Mouse (Mus musculus) hematopoietic stem cell, adult 5-6 weeks (primary cell): Measurements from ENCODE around the gene Olfr1212. TPM values are rescaled to one million over a fixed set of nuclear protein-coding genes. Genes with fewer than 3 reads are reported as not detected.

Experiments
- ATAC-seq, 2 experiments: fragments of 125-278 bp in 1 of 2; replicated peaks in 1 of 2; 2 replicates each; pipeline ENCODE4 v1.8.0; 2016 to 2017; ENCODE audit warnings: inconsistent platforms in 2 of 2, mild to moderate bottlenecking in 2 of 2, moderate number of reproducible peaks in 2 of 2, low read depth in 1 of 2, moderate TSS enrichment in 1 of 2; ENCODE audit not compliant: low FRiP score in 2 of 2, poor library complexity in 2 of 2, severe bottlenecking in 2 of 2, insufficient read depth in 1 of 2, low TSS enrichment in 1 of 2
- total RNA-seq: library from RNA; stranded (forward); fragments of 172-1452, 232-1000 nt; gene quantifications from 2 replicates; pipeline ENCODE4 v1.2.3, GENCODE M21; 2017

The Olfr1212 gene
- total RNA-seq, result not detected in 2 replicates

GRCm38 (mm10) chr2:88953669-88954068 is at the start of gene Olfr1212:
Olfr1212 (plus strand) TSS chr2:88953969.
- ATAC-seq, result no peak

DNA sequence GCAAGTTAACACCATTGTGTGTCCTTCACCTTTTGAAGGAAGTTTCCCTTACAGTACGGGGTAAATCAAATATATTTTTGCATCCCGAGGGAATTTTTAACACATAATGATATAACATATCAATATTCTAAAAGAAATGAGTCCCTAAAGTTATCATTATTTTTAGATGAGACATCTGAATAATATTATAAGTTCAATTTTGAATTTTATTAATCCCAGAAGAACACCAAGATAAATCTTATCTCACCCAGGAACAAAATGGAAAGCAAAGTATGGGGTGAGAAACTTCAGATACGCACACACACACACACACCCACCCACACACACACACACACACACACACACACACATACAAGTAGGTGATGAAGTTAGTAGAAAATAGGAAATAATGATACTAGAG is 38.7 kb upstream of the Olfr1212 start, which contains the start of gene Olfr1209:
Olfr1209 (minus strand) TSS at position 101 of the 400 bp plus-strand sequence.
- no peak for ATAC-seq

- no peak for ATAC-seq
Observed at GRCm38 (mm10) chr2:88938011-88938410, 15.8 kb upstream of the Olfr1212 start, which contains the start of gene Olfr1211. Olfr1211 (minus strand) TSS chr2:88938111.

DNA sequence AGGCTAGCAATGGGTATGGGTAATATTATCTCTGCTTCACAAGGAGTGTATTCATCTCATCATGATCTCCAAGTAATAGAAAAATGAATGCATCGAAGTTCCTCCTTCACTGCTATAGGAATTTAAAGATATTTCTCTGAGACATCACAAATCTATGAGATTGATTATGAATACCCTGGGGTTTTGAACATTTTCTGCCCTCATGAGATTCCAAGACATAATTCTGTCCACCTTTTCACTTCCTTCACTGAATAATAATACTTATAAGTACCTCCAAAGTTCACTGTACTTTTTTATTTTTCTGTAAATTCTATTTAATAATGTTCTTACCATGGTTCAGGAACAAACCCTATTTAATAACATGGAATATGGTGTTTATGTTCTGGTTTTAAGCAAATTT is 26.4 kb downstream of the Olfr1212 start, which contains the start of gene Gm13762:
Gm13762 (minus strand) TSS at position 101 of the 400 bp plus-strand sequence.
- ATAC-seq, result no peak

DNA sequence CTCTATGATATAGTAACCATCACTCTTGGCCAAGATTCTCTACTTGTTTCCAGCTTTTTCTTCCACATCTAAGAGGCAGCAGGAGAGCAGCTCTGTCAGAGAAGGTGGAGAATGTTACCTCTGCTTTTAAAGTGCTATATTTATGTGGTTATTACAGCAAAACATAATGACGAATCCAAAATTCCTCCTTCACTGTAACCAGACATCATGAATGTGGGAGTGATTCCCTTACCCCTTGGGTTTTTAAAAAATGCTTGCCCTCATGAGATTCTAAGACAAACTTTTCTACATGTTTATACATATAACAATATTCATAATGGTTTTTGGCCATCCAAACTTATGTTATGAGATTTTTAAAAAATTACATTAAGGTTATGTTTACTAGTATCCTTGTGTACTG is 38.8 kb downstream of the Olfr1212 start, which contains the start of gene Olfr1214:
Olfr1214 (minus strand) TSS at position 101 of the 400 bp plus-strand sequence.
- no peak for ATAC-seq

GRCm38 (mm10) chr2:89006873-89007272 is 53.1 kb downstream of the Olfr1212 start, which contains the start of gene Olfr1215:
Olfr1215 (minus strand) TSS chr2:89006973.
- no peak for ATAC-seq

Other genes starting within 250 kb of the Olfr1212 start
- not detected in 2 replicates for gene Olfr1196, start 249.4 kb upstream of the Olfr1212 start, total RNA-seq
- not detected in 2 replicates for gene Olfr1197, start 221.6 kb upstream of the Olfr1212 start, total RNA-seq
- not detected in 2 replicates for gene Olfr1198, start 202.6 kb upstream of the Olfr1212 start, total RNA-seq
- not detected in 2 replicates for gene Olfr1199, start 193.5 kb upstream of the Olfr1212 start, total RNA-seq
- gene Olfr1200, start 183.5 kb upstream of the Olfr1212 start, total RNA-seq, result not detected in 2 replicates
- gene Olfr1201, start 160.9 kb upstream of the Olfr1212 start, total RNA-seq, result not detected in 2 replicates
- gene Olfr1202, start 139.5 kb upstream of the Olfr1212 start, total RNA-seq, result not detected in 2 replicates
- not detected in 2 replicates for gene Olfr1205, start 124.2 kb upstream of the Olfr1212 start, total RNA-seq
- gene Olfr1204, start 104.7 kb upstream of the Olfr1212 start, total RNA-seq, result not detected in 2 replicates
- gene Olfr1206, start 90.7 kb upstream of the Olfr1212 start, total RNA-seq, result not detected in 2 replicates
- not detected in 2 replicates for gene Olfr1208, start 51.7 kb upstream of the Olfr1212 start, total RNA-seq
- gene Olfr1209, start 38.8 kb upstream of the Olfr1212 start, total RNA-seq, result not detected in 2 replicates
- not detected in 2 replicates for gene Olfr1211, start 15.9 kb upstream of the Olfr1212 start, total RNA-seq
- gene Gm13762, start 26.3 kb downstream of the Olfr1212 start, total RNA-seq, result not detected in 2 replicates
- gene Olfr1214, start 38.7 kb downstream of the Olfr1212 start, total RNA-seq, result not detected in 2 replicates
- not detected in 2 replicates for gene Olfr1215, start 53.0 kb downstream of the Olfr1212 start, total RNA-seq
- gene Olfr1216, start 64.4 kb downstream of the Olfr1212 start, total RNA-seq, result not detected in 2 replicates
- gene Olfr1217, start 78.1 kb downstream of the Olfr1212 start, total RNA-seq, result not detected in 2 replicates
- gene Olfr1218, start 107.2 kb downstream of the Olfr1212 start, total RNA-seq, result not detected in 2 replicates
- not detected in 2 replicates for gene Olfr1219, start 129.5 kb downstream of the Olfr1212 start, total RNA-seq
- gene Olfr1220, start 152.9 kb downstream of the Olfr1212 start, total RNA-seq, result not detected in 2 replicates
- not detected in 2 replicates for gene Olfr1221, start 163.3 kb downstream of the Olfr1212 start, total RNA-seq
- gene Olfr1222, start 179.1 kb downstream of the Olfr1212 start, total RNA-seq, result not detected in 2 replicates
- gene Olfr1223, start 197.6 kb downstream of the Olfr1212 start, total RNA-seq, result not detected in 2 replicates
- gene Olfr1224-ps1, start 210.1 kb downstream of the Olfr1212 start, total RNA-seq, result not detected in 2 replicates
- gene Olfr1225, start 220.7 kb downstream of the Olfr1212 start, total RNA-seq, result not detected in 2 replicates
- gene Olfr1226, start 246.1 kb downstream of the Olfr1212 start, total RNA-seq, result not detected in 2 replicates